Mouse (Mus musculus): ENCODE results near the gene Zfp146.
"Not testable (repeated sequence)": the region's sequence is repeated elsewhere in the genome, so short reads cannot be mapped to it uniquely, and the experiment has no call there.

The Zfp146 gene

DNA sequence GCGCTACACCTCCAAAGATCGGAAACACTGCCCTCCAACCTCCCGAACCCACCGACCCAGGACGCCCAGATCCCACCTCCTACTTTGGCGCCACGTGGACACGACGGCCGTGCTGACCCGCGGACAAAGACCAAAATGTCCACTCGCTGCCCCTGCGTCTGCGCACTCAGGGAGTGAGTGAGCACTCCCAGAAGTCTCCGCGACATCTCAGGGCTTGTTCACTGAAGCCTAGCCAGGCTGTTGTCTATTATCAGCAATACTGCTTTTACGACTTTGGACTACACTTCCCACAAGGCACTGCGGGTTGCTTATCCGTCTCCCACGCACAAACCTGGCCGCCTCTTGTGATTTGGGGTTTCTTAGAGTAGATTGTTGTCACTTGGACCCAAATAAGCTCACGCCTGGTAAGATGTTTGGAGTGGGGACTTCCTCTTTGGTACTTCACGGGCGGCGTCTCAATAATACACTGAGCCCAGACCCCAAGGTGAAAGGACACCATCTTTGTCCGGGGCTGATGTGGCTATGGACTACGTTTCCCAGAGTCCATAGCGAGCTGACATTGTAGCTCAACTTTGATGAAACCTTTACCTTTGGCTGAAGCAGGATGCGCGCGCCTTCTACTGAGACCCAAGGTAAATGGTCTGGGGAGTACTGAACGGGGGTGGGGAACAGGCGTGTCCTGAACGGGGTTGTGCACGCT lies at the start of gene Zfp146:
TSS of gene Zfp146 (minus strand) at position 168 of the 700 bp plus-strand sequence.
- DNase-seq (ENCODE audit: low read depth): peak; percentile 98

DNA sequence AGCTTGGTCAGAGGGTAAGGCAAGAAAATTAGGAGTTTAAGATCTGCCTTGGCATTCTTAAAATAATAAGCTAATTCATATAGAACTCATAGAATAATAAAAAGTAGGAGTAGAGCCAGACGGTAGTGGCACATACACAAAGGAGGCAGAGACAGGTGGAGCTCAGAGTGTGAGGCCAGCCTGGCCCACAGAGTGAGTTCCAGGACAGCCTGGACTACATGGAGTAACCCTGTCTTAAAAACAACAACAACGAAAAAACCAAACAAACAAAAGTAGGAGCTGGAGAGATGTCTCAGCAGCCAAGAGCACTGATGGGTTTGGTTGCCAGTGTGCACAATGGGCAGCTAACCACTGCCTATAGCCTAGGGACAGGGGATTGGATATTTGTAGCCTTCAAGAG lies 47.7 kb upstream of the Zfp146 start:
- no peak for DNase-seq (ENCODE audit: low read depth)

DNA sequence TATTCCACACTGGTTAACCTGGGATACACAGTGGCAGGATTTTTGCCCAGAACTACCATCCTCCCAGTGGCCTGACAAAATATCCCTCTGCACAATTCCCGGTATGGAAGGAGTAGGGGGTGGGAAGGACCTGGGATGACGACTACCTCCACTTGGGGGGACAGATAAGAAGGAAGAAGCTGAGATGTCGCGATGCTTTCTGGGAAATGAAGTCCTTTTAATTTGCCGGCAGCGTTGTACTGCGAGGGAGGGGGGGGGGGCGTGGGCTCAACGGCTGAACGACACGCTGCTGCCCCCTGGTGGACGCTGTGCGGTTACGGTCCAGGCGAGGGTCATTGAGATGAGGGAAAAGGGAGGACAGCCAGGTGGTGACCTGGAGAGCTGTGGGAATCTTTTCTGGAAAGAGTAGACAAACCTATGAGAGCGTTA lies 47.2 kb upstream of the Zfp146 start:
- DNase-seq (ENCODE audit: low read depth): peak; percentile 91

GRCm38 (mm10) chr7:30215875-30216274 lies 46.3 kb upstream of the Zfp146 start:
- DNase-seq (ENCODE audit: low read depth): no peak

- no peak for DNase-seq (ENCODE audit: low read depth)
Observed at GRCm38 (mm10) chr7:30213881-30214280, 44.3 kb upstream of the Zfp146 start.

GRCm38 (mm10) chr7:30211025-30211424 lies 41.5 kb upstream of the Zfp146 start:
- no peak for DNase-seq (ENCODE audit: low read depth)

DNA sequence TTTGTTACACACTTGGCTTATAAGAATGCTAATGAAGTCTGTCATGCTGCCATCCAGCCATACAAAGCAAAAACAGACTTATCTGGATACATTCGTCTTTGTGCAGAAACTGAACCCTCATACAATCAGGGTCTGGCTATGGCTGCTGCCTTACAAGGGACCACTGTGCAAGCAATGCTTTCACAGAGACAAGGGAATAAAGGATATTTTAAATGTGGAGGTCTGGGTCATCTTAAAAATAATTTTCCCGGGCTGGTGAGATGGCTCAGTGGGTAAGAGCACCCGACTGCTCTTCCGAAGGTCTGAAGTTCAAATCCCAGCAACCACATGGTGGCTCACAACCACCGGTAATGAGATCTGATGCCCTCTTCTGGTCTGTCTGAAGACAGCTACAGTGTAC lies 36.8 kb upstream of the Zfp146 start:
- not testable (repeated sequence) for DNase-seq (ENCODE audit: low read depth)

DNA sequence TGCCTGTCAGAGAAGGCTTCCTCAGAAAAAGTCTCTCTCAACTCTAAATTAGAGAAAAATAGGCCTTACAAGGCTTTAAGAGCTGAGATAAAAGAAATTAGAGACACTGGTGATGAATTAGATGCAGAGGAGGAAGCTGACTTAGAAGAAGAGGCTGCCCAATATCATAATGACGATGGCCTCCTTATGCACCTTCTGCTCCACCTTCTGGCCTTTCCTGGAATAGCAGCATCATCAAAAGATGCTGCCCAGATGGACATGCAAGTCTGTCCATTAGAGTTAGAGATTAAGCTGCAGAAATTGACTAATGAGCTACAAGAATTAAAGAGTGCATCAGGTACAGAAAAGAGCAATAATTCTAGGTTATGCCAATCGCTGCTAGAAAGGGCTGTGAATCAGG lies 35.8 kb upstream of the Zfp146 start:
- peak; percentile 88 for DNase-seq (ENCODE audit: low read depth)

DNA sequence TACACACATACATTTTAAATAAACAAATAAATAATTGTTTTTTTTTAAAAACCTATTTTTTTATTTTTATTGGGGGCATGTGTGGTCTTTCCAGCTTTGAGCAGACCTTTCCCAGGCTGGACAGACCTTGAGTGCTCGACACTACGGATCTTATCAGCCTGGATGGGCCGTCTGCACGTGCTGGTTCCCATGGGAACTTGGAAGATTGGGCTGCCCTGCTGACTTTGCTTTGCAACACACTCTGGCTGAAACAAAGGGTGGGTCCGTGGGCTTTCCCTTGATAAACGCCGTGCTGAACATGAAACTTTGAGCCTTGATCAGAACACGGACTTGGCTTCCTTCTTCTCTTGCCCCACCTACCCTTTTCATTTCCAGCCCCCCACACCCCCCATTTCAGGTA lies 34.8 kb upstream of the Zfp146 start:
- DNase-seq (ENCODE audit: low read depth): no peak

DNA sequence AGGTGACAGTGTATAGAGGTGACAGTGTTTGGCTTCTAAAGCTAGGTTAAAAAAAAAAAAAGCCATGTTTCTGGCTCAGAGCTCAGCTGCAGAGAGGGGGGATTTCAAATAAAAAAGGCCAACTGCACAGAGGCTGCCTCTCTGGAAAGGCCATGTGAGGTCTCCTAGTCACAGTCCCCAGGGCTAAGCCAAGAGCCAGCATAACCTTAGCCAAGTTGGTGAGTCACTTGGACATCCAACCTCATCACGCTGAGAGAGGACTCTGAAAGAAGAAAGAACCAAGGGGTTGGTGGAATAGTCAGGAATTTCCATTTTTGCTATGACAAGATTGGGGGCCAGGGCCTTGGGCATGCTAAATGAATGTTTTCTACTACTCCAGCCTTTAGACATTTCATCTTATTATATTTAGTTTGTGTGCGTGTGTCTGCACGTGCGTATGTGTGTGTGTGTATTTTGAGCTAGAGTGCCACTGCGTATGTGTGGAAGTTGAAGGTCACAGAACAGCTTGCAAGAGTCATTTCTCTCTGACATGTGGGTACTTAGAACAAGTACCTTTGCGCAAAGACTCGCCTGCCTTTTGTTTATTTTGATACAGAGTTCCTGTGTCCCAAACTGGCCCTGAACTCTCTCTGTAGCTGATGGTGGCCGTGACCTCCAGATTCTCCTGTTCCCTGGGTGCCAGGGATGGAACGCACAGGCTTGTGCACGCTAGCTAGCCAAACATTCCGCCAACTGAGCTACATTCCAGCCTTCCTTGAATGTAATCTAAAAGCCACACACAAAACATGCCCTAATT lies 33.5 kb upstream of the Zfp146 start:
- DNase-seq (ENCODE audit: low read depth): no peak

- DNase-seq (ENCODE audit: low read depth): not testable (repeated sequence)
Observed at GRCm38 (mm10) chr7:30200661-30201060, 31.1 kb upstream of the Zfp146 start.

DNA sequence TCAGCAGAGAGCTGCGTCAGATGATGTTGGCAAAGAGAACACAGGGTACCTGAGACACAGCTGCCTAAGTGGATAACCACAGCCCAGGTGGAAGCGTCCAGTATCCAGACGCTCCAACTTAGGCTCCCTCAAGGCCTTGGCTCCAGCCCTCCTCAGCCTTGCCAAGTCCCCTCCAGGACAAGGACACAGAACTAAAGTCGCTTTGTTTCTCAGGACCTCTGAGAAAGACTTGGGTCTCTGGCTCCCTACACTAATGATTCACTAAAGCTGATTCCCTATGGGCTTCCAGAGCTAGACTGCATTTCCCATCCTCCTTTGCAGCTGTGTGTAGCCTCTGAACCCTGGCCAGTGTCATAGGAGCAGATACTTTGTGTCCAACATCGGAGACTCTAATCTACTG lies 30.6 kb upstream of the Zfp146 start:
- DNase-seq (ENCODE audit: low read depth): no peak

DNA sequence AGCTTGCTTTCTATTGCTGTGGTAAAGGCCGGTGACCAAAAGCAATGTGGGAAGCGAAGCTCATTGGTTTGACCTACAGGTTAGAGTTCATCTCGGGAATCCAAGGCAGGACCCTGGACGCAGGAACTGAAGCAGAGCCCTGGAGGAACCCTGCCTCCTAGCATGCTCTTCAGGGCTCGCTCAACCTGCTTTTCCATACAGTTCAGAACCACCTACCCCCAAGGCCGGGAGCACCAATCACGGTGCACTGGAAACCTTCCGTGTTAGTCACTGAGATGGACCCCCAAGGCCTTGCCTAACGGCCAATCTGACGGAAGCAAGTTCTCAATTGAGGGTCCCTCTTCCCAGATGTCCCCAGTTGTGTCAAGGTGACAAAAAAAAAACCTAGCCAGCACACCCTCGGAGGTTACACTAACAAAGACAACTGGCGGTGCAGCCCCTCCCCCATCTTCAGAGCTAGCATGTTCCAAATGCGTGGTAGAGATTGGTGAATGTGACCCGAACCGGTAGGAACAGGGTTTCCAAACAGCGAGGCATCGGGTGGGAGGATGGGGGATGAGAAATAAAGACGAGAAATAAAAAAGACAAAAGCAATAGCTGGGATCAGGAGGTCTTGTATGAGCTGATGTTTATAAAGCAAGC lies 30.1 kb upstream of the Zfp146 start:
- no peak for DNase-seq (ENCODE audit: low read depth)

DNA sequence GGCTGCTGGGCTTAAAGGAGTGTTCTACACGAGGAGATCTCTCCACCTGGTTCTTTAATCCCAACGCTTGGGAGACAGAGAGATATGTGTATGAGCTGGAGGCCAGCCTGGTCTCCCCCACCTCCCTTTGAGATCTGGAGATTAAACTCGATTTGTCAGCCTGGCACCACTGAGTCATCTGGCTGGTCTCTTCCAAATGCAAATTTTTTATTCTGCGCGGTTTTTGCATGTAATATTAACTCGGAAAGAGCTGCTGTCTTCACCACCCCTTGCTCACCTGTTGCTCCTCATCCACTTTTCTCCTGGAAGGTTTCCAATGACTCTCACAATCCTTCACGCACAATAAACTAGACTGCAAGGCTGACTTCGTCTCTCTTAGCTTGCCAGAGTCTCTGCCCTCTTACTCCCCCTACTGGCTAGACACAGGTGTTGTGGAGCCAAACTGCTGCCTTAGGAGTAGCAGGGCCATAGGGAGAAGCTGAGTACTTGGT lies 29.0 kb upstream of the Zfp146 start, which contains the start of gene Capns1:
TSS of gene Capns1 (minus strand) at position 331 of the 491 bp plus-strand sequence.
- DNase-seq (ENCODE audit: low read depth): peak; percentile 92

GRCm38 (mm10) chr7:30197592-30198129 lies 28.1 kb upstream of the Zfp146 start:
- DNase-seq (ENCODE audit: low read depth): peak; percentile 69

DNA sequence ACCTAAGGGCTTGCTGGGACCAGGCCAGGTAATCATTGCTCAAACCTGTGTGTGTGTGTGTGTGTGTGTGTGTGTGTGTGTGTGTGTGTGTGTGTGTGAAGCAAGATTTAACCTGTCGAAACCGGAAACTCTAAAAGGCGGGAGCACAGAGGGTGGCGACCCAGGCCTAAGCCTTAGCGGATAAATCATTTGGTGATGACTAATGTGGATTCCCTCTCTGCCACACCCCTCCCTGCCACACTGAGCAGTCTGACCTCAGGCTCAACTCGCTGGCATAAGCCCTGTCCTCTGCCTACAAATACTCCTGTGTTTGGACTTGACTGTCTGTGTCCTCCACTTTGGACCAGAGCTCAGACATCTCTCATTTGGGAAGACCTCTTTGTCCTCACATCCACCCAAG lies 26.6 kb upstream of the Zfp146 start:
- DNase-seq (ENCODE audit: low read depth): peak; percentile 93

- no peak for DNase-seq (ENCODE audit: low read depth)
Observed at GRCm38 (mm10) chr7:30195461-30195860, 25.9 kb upstream of the Zfp146 start.

GRCm38 (mm10) chr7:30194884-30195283 lies 25.3 kb upstream of the Zfp146 start:
- DNase-seq (ENCODE audit: low read depth): peak; percentile 97

- DNase-seq (ENCODE audit: low read depth): peak; percentile 77
Observed at GRCm38 (mm10) chr7:30194101-30194831, 24.7 kb upstream of the Zfp146 start.

GRCm38 (mm10) chr7:30193581-30194100 lies 24.1 kb upstream of the Zfp146 start:
- peak; percentile 89 for DNase-seq (ENCODE audit: low read depth)

DNA sequence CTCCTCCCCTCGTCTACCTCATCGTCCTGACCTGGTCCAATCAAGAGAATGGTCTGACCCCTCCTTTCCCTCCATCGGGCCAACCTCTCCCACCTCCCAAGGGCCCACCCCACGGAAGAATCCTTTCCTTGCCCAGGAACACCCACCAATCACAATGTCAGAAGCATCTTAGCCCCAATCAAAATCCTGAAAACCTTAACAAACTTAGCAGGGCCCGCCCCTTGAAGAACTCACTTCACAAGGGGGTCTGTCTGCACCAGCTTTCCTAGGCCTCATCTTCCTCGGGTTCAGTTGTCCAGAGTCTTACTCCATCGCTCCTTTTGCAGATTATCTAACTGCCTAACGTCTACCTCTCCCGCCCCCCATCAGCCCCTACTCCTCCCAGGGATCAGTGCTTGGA lies 23.5 kb upstream of the Zfp146 start:
- DNase-seq (ENCODE audit: low read depth): no peak

All from 416B (cell line).